Mouse (Mus musculus) thymus, adult 2 months (tissue): ENCODE measurements around the gene 1700056E22Rik.
A peak's percentile ranks its signal among the peaks of the same experiment; 100 is the strongest.

ENCODE experiments used
- CTCF ChIP-seq: fragments of 200-500 bp; IDR thresholded peaks from 2 replicates; pipeline ENCODE4 v1.5.1; 2012; ENCODE audit warnings: mild to moderate bottlenecking, control low read depth, low read length, moderate library complexity, borderline replicate concordance; ENCODE audit not compliant: control insufficient read depth, poor library complexity, insufficient read depth; ENCODE audit errors: extremely low read depth
- POLR2A ChIP-seq: fragments of 200-500 bp; IDR thresholded peaks from 2 replicates; pipeline ENCODE4 v1.6.1; 2012; ENCODE audit warnings: mild to moderate bottlenecking, low read length, control low read depth, moderate library complexity; ENCODE audit not compliant: control insufficient read depth, poor library complexity, insufficient read depth; ENCODE audit errors: extremely low read depth

DNA sequence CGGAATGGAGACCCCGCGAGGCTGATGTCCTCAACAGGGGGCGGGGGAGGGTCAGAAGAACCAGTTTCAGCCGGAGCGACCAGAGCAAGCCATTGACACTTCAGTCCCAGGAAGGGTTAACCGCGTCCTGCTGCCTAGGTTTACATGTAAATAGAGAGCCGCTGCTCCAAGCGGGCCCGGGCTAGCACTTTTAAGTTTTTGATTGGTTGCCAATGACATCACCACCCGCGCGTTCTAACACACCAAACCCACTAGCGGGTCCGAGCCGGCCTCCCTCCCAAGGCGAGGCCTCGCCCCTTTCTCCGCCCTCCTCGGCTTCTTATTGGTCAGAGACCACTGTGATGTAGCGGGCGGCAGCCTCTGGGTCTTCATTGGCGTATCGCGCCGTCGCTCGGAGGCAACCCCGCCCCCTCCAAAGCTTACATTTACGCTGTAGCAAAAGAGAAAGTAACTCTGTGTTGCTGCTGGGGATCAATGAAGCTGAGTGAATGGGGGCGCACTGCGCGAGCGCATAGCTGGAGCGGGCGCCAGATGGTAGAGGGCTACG, at the start of gene 1700056E22Rik:
- TF ChIP-seq CTCF (no peak), POLR2A (peak; percentile 91)
